9 mouse cellular contexts compared by ENCODE assay signal in genomic region chr9:44606646-44607045, GRCm38 (mm10). TPM values are rescaled to one million over a fixed set of nuclear protein-coding genes. Genes with fewer than 3 reads are reported as not detected.
DNase-seq lines count a peak whose midpoint lies in the region; ATAC-seq and TF ChIP-seq lines count a peak whose summit lies in the region.
"Had no signal": no experiment of that assay in that cellular context is flagged by ENCODE, and none has a peak within 500 bp of the region (broad histone marks: within the 10 kb centered on the region; RNA-seq: fewer than 3 reads in every experiment).

No protein-coding gene starts in this region.

- no peak overlapping the region for H3K27ac ChIP-seq in forebrain, embryonic 10.5 days
- H3K27ac ChIP-seq in forebrain, embryonic 11.5 days (ENCODE audit: low read depth, low read length): no peak overlapping the region
- H3K27ac ChIP-seq in spleen, adult 2 months (ENCODE audit: insufficient read depth, low read length): no peak overlapping the region
- H3K27ac ChIP-seq in liver, embryonic 16.5 days (ENCODE audit: low read length): no peak overlapping the region

- no peaks in the 10 kb centered on the region for H3K9me3 ChIP-seq in forebrain, embryonic 10.5 days
- H3K9me3 ChIP-seq in forebrain, embryonic 11.5 days (ENCODE audit: control insufficient read depth, low read length): no peaks in the 10 kb centered on the region
- H3K9me3 ChIP-seq in liver, embryonic 16.5 days (replicated peaks; ENCODE audit: control insufficient read depth, low read length): no peaks in the 10 kb centered on the region

- peak overlapping the region; percentile 99 for H3K4me3 ChIP-seq in forebrain, embryonic 10.5 days
- H3K4me3 ChIP-seq in forebrain, embryonic 11.5 days (ENCODE audit: low read depth, low read length): no peak overlapping the region
- peak overlapping the region; percentile 7; the same call in 1 of the 2 replicates for H3K4me3 ChIP-seq in spleen, adult 2 months (ENCODE audit: extremely low read depth, insufficient read depth, insufficient read length)
- no peak overlapping the region for H3K4me3 ChIP-seq in liver, embryonic 16.5 days (ENCODE audit: low read depth, low read length)

- no peak for ATAC-seq in forebrain, embryonic 11.5 days (replicated peaks; ENCODE audit: low FRiP score)
- no peak for ATAC-seq in liver, embryonic 16.5 days (ENCODE audit: low read depth)

- H3K4me2 ChIP-seq in forebrain, embryonic 11.5 days (ENCODE audit: low read depth, low read length, severe bottlenecking): no peak overlapping the region
- H3K4me2 ChIP-seq in liver, embryonic 16.5 days (ENCODE audit: low read depth, low read length): peak overlapping the region; percentile 67

- no peak for TF ChIP-seq CTCF in spleen, adult 2 months (IDR thresholded peaks at IDR 0.05; ENCODE audit: extremely low read depth, insufficient read depth, insufficient read length, insufficient replicate concordance)

- H3K9ac ChIP-seq in forebrain, embryonic 11.5 days (ENCODE audit: low read length): no peak overlapping the region
- no peak overlapping the region for H3K9ac ChIP-seq in liver, embryonic 16.5 days (ENCODE audit: low read depth, low read length)

- H3K36me3 ChIP-seq in forebrain, embryonic 10.5 days (replicated peaks): peaks cover 47% of the 10 kb centered on the region
- H3K36me3 ChIP-seq in forebrain, embryonic 11.5 days (ENCODE audit: control insufficient read depth, insufficient read depth, low read length): peaks cover 11% of the 10 kb centered on the region
- H3K36me3 ChIP-seq in spleen, adult 2 months (ENCODE audit: control insufficient read depth, insufficient read depth, low read length): peaks cover 31% of the 10 kb centered on the region
- H3K36me3 ChIP-seq in liver, embryonic 16.5 days (ENCODE audit: control insufficient read depth, insufficient read depth): peaks cover 29% of the 10 kb centered on the region

- 88% methylated on average over 4 of the region's 4 CpGs for WGBS in forebrain, embryonic 10.5 days
- WGBS in forebrain, embryonic 11.5 days: 85% methylated on average over 4 of the region's 4 CpGs
- WGBS in spleen, adult 2 months: 21% methylated on average over 4 of the region's 4 CpGs
- 57% methylated on average over 4 of the region's 4 CpGs for WGBS in liver, embryonic 16.5 days (ENCODE audit: insufficient replicate concordance)

- intact Hi-C loops in left cerebral cortex, postnatal 10 days (cut with DNase I): no loop called here

- H3K4me1 ChIP-seq in forebrain, embryonic 10.5 days: peaks cover 36% of the 10 kb centered on the region
- H3K4me1 ChIP-seq in forebrain, embryonic 11.5 days (replicated peaks; ENCODE audit: control insufficient read depth, insufficient read depth, low read length): peaks cover 8% of the 10 kb centered on the region; the same call in 1 of the 2 replicates
- peaks cover 9% of the 10 kb centered on the region for H3K4me1 ChIP-seq in spleen, adult 2 months (ENCODE audit: control insufficient read depth, insufficient read depth, insufficient read length)
- peaks cover 24% of the 10 kb centered on the region for H3K4me1 ChIP-seq in liver, embryonic 16.5 days (ENCODE audit: control insufficient read depth, low read depth, low read length)

- no peaks in the 10 kb centered on the region for H3K27me3 ChIP-seq in forebrain, embryonic 10.5 days (ENCODE audit: poor library complexity, severe bottlenecking)
- H3K27me3 ChIP-seq in forebrain, embryonic 11.5 days (ENCODE audit: control insufficient read depth, insufficient read depth, low read length): no peaks in the 10 kb centered on the region
- no peaks in the 10 kb centered on the region for H3K27me3 ChIP-seq in spleen, adult 2 months (ENCODE audit: control insufficient read depth, insufficient read depth, low read length)
- H3K27me3 ChIP-seq in liver, embryonic 16.5 days (ENCODE audit: control insufficient read depth, insufficient read depth, low read depth, low read length): no peaks in the 10 kb centered on the region

- no peak for TF ChIP-seq POLR2A in spleen, adult 2 months (IDR thresholded peaks at IDR 0.05; ENCODE audit: low read depth, low read length)

- DNase-seq in forebrain, embryonic 10.5 days (ENCODE audit: extremely low spot score, low spot score): no peak
- no peak for DNase-seq in forebrain, embryonic 11.5 days (ENCODE audit: low spot score)
- no peak for DNase-seq in spleen, adult 2 months (ENCODE audit: low read depth in 1 of 2, low spot score in 2 of 2)
- DNase-seq in spleen, postnatal 36 days (ENCODE audit: low spot score in 2 of 2): no peak
- DNase-seq in adrenal gland, adult 8-10 months: no peak
- no peak for DNase-seq in left cerebral cortex, postnatal 10 days (ENCODE audit: extremely low spot score in 1 of 2, low spot score in 2 of 2)
- DNase-seq in gastrocnemius, postnatal 10 days: no peak

RNA-seq across cellular contexts. Expression of gene Ddx6, which starts 2.0 kb away (rescaled TPM):
- 20.3 and 21.0 TPM in 2 replicates for polyA plus RNA-seq in forebrain, embryonic 10.5 days (2016; fragmentation: Nextera tagmentation; extraction: Ambion mirVana)
- polyA plus RNA-seq in forebrain, embryonic 11.5 days (2014; fragmentation: Nextera tagmentation; extraction: Ambion mirVana): 16.2 and 17.2 TPM in 2 replicates
- 15.3 and 17.3 TPM in 2 replicates for polyA plus RNA-seq in spleen, adult 2 months (2012; rRNA removed)
- 4.5 and 5.5 TPM in 2 replicates for polyA plus RNA-seq in liver, embryonic 16.5 days (2015; fragmentation: Nextera tagmentation; extraction: Ambion mirVana)
- 100 to 1,000 TPM; 142 to 160 (median 152) TPM for total RNA-seq in adrenal gland, adult 8-10 months (2022)
- total RNA-seq in left cerebral cortex, postnatal 10 days (2021): 100 to 1,000 TPM; 114 to 115 TPM
- total RNA-seq in gastrocnemius, postnatal 10 days (2021): 10 to 100 TPM; 72.0 to 78.9 TPM

RNA-seq across cellular contexts. Expression of gene Cxcr5, which starts 45.0 kb away (rescaled TPM):
- 0.05 TPM in 1 of 2 replicates, not detected in the other for polyA plus RNA-seq in forebrain, embryonic 10.5 days (2016; fragmentation: Nextera tagmentation; extraction: Ambion mirVana)
- 0.09 TPM in 1 of 2 replicates, not detected in the other for polyA plus RNA-seq in forebrain, embryonic 11.5 days (2014; fragmentation: Nextera tagmentation; extraction: Ambion mirVana)
- polyA plus RNA-seq in spleen, adult 2 months (2012; rRNA removed): 133 and 154 TPM in 2 replicates
- 0.14 TPM in 1 of 2 replicates, not detected in the other for polyA plus RNA-seq in liver, embryonic 16.5 days (2015; fragmentation: Nextera tagmentation; extraction: Ambion mirVana)
- total RNA-seq in adrenal gland, adult 8-10 months (2022): under 1 TPM; 0.13 to 0.32 (median 0.18) TPM
- total RNA-seq in left cerebral cortex, postnatal 10 days (2021): not detected
- not detected for total RNA-seq in gastrocnemius, postnatal 10 days (2021)
- total RNA-seq: layer of hippocampus, postnatal 25 days had no signal

Comparison
In these comparisons a context has a peak if more than half of its experiments do, and no peak if none do; other contexts are left out.
1. H3K4me3 ChIP-seq: peak in forebrain, embryonic 10.5 days (single experiment) and spleen, adult 2 months (single experiment); none in forebrain, embryonic 11.5 days (single experiment) and liver, embryonic 16.5 days (single experiment).
2. RNA of gene Cxcr5, which starts 45.0 kb away (polyA plus RNA-seq): 133 to 154 TPM in spleen, adult 2 months; 0.09 TPM in forebrain, embryonic 11.5 days, 0.05 TPM in forebrain, embryonic 10.5 days and 0.14 TPM in liver, embryonic 16.5 days; every median in the first group is over 100 times any median in the second.